Mouse (Mus musculus) kidney, adult 18-20 months (tissue): ENCODE results near the gene Creb3l2.

Experiments used
- DNase-seq: peaks from one replicate; pipeline ENCODE4 v3.0.0; 2021

The Creb3l2 gene

GRCm38 (mm10) chr6:37366991-37367390 lies 75.0 kb downstream of the Creb3l2 start:
- DNase-seq = no peak

GRCm38 (mm10) chr6:37365179-37365578 lies 76.8 kb downstream of the Creb3l2 start:
- DNase-seq = no peak

- no peak for DNase-seq
Observed at GRCm38 (mm10) chr6:37364361-37364760, 77.6 kb downstream of the Creb3l2 start.

DNA sequence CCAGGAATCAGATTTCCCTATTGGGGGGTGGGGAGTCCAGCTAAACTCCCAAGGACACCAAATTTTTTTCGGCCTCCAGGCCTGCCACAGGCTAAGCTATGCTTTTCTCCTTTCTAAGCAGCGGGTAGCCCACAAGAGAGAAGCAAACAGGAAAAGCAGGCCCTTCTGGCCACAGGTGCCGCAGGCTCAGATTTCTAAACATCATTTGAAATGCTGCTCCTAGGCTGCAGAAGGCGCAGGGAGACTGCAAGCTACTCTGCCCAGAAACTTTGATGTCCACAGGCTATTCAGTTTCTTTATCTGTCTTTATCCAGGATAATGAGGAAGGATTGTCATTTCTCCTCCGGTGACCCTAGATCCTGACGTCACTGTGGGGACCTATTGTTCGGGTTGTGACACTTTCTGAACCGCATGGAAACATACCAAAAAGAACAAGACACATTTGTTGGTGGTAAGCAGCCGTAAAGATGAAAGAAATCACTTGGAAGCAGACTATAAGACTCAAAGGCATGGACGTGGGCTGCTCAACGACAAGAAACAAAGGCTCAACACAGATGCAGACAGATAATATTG lies 81.0 kb downstream of the Creb3l2 start:
- DNase-seq = no peak

- peak; percentile 73 for DNase-seq
Observed at GRCm38 (mm10) chr6:37354449-37355179, 87.3 kb downstream of the Creb3l2 start.

GRCm38 (mm10) chr6:37353616-37354015 lies 88.3 kb downstream of the Creb3l2 start:
- DNase-seq = no peak

DNA sequence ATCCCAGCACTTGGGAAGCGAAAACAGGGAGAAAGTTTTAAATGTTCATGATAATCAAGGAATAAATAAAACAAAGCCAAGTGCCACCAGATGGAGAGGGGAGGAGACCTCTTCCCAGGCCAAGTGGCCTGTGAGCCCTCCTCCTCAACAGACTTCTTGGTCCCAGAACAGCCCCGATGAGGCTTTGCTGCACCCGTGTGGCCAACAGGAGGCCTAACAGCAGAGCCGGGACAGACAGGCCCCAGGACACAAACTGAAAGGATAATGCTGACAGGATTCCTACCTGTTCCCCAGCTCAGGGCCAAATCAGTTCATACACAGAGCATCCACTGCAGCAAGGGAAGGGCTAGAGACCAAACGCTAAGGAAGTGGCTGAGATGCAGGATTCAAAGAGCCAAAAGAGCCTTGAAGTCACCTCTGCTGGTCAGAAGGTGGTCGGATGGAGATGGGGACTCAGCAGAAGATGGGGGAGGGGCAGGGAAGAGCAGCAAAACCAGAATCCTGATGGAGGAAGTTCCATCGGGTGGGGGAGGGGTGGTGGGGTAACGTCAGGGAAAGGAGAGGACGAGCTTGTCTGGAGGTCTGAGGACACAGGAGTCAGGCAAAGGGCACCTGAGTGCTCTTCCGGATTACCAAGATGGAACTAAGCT lies 90.1 kb downstream of the Creb3l2 start:
- peak; percentile 44 for DNase-seq

DNA sequence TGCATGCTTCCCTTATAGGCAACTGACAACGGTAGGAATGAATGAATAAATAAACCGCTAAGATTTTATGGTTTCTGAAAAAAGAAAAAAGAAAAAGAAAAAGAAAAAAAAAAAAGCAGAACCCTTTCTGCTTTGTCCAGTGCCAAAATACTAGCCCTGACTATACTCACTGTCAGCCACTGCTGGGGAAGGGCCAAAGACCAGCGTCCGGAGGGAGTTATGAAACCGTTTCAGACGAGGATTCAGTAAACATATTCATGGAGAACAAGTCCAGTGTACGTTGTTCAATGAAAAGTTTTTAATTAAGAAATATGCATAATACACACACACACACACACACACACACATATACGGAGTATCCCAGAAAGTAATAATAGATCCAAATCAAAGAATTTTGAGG lies 91.6 kb downstream of the Creb3l2 start:
- DNase-seq = no peak

- no peak for DNase-seq
Observed at GRCm38 (mm10) chr6:37347606-37348005, 94.3 kb downstream of the Creb3l2 start.

DNA sequence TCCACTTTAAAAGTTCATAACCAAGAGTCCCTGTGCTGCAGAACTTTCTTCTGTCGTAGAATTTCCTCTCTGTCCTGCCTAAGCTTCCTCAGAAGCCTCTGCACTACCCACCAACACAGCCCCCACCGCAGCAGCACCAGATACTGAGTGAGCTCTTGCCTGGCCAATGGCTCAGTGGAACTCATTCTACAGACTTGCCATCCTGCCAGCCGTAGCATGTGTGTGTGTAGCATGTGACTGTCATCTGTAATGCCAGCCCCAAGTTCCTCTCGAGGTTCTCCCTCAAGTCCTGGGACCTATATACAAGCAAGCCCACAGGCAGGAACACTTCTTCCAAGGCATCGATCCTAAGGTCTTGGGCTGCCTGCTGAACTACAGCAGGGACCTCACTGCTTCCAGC lies 103.9 kb downstream of the Creb3l2 start:
- DNase-seq = no peak

GRCm38 (mm10) chr6:37336831-37337260 lies 105.1 kb downstream of the Creb3l2 start:
- DNase-seq = no peak

GRCm38 (mm10) chr6:37336381-37336780 lies 105.6 kb downstream of the Creb3l2 start:
- DNase-seq = no peak

- no peak for DNase-seq
Observed at GRCm38 (mm10) chr6:37332846-37333245, 109.1 kb downstream of the Creb3l2 start.

DNA sequence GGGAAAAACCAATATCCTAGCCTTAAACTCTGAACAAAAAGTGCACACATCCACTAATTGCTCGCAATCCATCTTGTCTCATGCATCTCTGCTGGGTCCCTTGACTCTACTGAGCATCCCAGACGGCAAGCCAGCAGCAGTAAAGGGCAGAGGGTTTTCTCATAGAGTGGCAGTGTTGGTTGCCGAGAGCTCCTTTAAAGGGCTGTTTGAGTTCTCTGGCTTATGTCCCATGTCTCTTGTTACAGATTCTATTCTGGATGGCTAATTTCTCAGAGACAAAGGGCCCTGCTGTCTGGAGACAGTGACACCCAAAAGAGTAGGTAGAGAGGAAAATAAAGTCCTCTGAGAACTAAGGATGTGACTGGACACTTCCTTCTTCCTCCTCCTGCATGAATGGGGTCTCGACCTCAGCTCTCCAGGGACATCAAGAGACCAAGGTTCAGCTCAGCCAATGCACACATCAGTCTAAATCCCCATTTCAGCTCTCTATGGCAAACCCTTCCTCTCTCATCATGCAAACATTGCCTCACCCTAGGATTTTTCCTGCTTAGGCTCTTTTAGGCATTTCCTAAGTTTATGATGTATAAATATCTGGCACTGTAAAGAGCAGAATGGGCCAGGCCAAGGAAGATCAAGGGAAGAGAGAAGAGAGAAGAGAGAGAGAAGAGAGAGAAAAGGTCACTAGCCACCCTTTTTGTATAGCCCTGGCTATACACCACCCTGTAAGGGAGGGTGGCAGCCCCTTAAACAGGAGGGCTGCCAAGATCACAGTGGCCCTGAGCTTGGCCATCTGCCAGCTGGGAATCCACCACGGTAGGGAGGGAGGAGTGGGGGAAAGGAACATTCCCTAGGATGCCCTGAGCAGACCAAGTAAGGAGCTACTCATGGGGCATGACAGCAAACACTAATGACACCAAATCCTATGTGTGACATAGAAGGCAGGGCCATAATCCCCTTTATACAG lies 111.8 kb downstream of the Creb3l2 start:
- no peak for DNase-seq

GRCm38 (mm10) chr6:37329376-37329775 lies 112.6 kb downstream of the Creb3l2 start:
- no peak for DNase-seq

DNA sequence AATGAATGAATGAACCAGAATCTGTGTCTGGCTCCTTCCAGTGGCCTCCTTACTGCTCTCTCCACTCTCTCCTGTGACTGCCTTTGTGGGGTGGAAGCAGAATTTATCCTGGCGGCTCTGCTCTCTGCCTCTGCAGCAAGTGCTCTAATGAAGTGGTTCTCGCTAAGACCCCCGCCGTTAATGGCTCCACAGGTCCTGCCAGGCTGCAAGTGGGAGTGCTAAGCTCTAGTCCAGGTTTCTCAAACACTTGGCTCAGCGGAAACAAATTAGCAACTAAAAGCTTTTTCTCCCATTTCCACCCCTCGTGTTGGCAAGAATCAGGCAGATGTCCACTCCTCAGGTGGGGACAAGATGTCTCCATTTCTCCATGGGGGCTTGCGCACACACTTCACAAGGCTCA lies 113.3 kb downstream of the Creb3l2 start:
- DNase-seq = no peak

DNA sequence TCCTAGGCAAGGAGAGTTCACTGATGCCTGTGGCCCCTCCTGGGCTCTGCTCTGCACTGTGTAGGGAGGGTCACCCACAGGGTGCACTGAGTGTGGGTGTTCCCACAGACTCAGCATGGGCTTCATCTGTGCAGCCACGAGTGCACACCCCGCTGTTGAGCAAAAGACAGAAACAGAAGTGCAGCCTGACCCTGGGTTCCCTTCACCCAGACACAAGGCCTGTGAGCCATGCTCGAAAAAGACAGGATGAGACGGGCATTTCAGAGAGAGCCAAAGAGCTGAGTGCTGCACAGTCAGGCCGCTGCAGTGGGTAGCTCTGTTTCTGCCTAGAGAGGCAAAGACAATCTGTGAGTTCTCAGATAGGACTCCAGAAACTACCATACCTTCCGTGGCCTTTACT lies 114.4 kb downstream of the Creb3l2 start:
- DNase-seq = no peak

DNA sequence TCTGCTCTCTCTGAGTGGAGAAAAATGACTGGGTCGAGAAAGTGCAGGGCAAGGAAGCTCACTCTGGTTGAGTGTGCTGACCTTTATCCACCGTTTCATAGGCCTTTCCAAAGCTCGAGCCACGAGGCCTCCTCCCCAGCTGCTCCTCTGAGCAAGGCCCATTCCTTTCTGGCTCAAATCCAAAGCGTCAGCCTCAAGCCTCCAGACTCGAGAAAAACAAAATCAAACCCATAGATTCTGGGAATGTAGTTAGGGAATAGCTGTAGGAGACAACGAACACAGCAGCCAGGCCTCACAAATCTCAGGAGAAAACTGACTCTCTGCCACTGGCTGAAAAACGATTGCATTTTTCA lies 115.4 kb downstream of the Creb3l2 start:
- DNase-seq = peak; percentile 38

GRCm38 (mm10) chr6:37325906-37326602 lies 115.9 kb downstream of the Creb3l2 start:
- DNase-seq = no peak

DNA sequence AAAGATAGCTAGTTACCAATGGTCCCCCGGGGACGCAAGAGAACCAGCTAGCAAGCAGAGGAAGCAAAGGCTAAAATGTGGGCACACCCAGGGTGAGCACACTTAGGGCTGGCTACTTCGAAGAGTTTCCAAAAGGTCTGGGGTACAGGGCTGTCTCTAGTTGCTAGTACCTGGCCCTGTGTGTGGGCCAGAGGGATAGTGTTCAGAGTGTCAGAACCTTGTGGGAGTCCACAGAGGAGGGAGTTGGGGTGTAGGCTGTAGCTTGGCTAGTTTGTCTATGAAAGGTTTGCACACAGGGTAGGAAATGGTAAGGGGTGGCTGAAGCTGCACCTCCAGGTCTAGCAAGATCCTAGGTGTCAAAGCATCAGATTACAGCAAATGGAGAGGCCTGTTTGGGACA lies 116.9 kb downstream of the Creb3l2 start:
- DNase-seq = no peak

- no peak for DNase-seq
Observed at GRCm38 (mm10) chr6:37322641-37323040, 119.3 kb downstream of the Creb3l2 start.

DNA sequence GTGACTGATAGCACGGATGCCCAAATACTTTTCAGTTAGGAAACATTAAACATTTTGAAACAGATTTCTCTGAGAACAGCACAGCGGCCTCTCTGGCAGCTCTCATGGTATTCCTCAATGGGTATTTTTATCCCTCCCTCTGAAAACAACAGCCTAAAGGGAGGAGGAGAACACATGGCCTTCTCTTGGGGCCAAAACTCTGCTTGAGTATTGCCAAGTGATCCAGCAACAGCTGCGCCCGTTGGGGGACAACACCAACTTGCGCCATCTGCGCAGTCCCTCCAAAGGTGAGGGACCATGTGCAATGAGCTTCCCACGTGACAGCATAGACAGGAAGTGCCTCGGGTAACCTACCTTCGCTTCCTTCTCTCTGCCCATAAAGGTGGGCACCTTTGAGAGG lies 119.9 kb downstream of the Creb3l2 start:
- DNase-seq = no peak

DNA sequence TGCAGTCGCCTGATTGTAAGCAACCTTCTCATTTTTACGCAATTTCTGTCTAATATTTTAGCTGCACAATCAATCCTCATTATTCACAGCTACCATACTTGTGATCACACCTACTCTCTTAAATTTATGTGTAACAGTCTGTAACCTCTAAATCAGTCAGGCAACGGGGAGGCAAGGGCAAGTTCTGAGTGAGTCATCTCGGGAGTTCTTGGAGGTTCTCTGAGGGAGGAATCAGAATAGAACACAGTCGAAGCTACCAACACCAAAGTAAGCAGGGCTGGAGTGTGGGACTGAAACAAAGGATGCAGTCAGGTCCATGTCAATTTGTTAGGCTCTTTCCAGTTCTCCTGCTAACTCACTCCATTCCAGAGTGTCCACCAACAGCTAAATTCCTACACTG lies 124.0 kb downstream of the Creb3l2 start:
- no peak for DNase-seq
